Mouse (Mus musculus): ENCODE data around the gene Sipa1l3. TPM values are rescaled to one million over a fixed set of nuclear protein-coding genes. Genes with fewer than 3 reads are reported as not detected.

Gene Sipa1l3
- total RNA-seq, 2 experiments from 2014 or later = 9.6 to 11.1 TPM

DNA sequence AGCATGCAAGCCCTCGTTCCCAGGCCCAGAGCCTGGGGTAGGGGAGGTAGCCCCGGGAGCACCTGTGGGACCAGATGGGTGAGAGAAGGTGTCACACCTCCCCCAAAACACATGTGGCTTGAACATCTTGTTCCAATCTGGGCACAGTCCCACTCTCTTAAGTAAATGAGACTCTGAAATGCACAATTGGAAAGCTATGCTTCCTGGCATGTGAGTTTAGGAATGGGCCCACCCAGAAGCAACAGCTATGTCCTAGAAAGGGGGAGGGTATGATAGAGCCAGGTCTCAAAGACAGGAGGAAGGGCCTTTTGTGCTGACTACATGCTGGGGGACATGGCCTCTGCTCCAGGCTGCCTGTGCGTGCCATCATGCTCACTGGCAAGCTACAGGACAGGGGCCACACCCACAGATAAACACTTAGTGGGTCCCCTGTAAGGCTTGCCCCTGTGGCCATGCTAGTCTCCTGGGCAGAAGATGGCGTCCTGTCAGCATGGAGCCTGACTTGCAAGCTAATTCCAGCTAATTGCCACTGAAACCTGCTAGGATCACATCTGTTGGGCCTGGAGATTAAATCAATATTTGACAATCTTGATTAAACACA lies 107.1 kb downstream of the Sipa1l3 start:
- DNase-seq = no peak

DNA sequence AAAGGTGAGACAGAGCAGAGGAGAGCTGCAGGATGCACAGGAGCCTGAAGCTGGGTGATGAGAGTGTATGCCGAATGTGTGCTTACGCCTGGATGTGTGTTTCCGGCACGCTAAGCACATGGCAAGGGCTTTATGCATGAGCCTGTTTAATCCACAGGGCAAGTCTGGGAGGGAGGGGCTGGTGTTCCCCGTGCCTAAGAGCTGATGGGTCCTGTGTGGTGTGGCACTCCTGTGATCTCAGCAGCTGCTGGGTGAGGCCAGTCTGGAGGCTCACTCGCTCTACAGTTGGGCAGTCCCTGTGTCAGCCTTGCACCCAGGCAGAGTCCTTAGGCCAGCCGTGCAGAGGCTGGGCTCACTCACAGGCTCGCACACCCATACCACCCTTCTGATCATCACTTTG lies 108.0 kb downstream of the Sipa1l3 start:
- no peak for DNase-seq

DNA sequence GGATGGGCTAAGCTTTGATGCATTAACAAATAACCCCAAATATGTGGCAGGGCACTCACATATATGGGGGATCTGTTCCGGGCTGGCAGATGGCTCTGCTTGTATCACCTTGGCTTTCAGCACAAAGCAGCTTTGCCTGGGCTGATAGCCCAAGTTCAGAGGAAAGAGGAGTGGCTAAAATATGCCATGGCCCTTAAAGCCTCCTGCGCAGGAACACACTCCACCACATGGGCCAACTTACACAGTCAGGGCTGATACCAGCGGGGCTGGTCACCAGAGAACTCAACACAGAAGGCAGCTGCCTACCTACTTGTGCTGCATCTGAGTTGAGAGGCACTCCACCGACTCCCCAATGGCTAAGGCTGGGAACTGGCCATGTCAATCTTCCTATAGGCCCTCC lies 111.6 kb downstream of the Sipa1l3 start:
- no peak for DNase-seq

DNA sequence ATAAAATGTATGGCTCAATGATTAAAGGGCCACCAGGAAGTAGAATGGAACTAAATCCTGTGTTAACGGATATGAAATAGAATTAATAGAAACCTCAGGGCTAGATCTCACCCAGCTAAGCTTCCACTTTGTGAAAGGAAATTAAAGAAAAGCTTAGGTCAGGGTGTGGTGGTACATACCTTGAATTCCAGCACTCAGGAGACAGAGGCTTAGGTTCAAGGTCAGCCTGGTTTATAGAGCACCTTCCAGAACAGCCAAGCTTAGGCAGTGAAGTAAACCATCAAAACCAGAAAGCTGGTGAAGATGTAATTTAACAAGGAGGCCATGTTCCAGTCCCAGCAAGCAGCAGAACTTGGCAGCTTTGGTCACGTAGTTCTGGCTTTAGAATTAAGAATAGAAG lies 114.3 kb downstream of the Sipa1l3 start:
- no peak for DNase-seq

DNA sequence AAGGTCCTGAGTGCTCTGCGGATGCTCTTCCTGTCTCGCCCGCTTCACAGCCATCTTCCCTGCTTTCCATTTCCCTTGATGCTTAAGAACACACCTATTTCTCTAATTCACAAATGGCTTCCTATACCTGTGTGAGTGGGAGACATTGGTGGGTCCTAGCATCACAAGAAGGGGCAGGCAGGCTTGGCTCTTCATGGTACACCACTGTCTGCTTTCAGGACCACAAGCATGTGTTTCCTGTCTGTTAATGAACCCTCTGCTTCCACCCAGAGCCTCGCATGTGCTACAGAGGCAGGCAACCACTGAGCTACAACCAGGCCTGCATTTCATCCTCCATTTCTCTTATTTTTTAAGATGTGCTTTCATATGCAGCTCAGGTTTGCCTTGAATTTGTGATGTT lies 116.4 kb downstream of the Sipa1l3 start:
- DNase-seq = no peak

DNA sequence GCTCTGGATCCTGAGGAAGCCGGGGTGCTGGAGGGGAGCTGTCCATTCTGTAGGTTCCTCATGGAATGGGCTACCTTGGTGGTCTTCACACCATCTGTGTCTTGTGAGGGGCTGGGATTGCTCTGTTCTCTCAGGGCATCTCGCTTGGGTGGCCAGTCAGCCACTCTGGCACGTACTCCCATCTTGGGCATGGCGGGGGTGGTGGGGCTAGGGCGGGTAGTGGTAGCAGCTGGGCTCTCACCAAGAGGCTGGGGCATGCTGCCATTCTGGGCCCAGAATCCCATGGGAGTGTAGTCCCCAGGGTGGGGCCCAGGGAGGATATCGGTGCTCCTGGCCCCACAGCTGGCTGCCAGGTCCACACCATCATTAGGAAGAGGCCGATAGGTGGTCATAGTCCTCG lies 118.0 kb downstream of the Sipa1l3 start:
- DNase-seq = no peak

DNA sequence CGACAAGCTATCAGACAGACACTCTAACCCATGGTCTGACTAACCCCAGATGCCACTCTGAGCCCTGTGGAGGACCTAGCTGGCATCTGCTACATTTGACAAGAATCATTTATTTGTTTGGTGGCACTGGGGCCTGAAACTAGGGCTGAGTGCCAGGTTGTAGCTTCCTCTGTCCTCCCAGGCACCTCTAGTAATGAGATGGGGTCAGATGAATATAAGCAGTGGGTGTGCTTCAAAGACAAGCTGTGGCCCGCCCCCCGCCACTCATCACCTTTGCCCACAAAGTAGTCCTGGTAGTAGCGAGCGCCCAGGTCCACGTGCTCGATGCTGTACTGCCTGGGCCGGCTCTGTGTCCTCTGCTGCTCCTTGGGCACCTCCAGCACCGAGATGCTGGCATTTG lies 119.4 kb downstream of the Sipa1l3 start:
- DNase-seq = no peak

DNA sequence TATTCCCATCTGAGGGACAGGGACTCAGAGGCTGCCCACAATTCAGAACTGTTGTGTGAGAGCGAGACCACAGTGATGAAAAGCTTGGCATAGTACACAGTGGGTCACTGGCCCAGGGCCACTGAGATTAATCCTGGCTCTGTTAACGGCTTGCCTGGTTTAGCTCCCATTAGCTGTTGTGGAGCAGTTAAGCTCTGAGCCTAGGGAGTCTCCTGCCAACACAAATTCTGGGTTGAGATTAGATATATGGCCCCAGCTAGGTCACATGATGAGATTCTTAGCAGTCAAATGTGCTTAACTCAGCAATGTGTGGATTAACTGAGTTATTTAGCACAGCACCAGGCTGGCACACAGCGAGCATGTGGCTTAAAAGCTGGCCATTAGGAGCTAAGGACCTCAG lies 121.0 kb downstream of the Sipa1l3 start:
- peak in 1 of 2 experiments; percentile 31 for DNase-seq

DNA sequence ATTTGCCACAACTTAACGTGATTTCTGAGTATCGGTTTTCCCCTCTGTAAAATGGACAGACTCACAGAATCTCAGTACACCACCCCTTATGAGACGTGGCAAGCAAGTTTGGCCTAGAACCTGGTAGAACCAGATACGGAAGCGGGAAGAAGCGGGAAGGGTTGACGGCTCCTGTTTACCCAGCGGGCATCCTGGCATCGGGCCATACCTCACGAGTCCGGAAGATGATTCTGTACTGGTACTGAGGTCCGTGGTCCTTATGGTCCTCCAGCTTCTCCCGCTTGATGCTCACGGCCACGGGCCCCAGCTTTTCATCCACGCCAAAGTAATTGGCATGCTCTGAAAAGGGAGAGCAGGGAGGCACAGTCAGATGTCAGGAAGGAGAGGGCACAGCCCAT lies 121.5 kb downstream of the Sipa1l3 start:
- DNase-seq = no peak

DNA sequence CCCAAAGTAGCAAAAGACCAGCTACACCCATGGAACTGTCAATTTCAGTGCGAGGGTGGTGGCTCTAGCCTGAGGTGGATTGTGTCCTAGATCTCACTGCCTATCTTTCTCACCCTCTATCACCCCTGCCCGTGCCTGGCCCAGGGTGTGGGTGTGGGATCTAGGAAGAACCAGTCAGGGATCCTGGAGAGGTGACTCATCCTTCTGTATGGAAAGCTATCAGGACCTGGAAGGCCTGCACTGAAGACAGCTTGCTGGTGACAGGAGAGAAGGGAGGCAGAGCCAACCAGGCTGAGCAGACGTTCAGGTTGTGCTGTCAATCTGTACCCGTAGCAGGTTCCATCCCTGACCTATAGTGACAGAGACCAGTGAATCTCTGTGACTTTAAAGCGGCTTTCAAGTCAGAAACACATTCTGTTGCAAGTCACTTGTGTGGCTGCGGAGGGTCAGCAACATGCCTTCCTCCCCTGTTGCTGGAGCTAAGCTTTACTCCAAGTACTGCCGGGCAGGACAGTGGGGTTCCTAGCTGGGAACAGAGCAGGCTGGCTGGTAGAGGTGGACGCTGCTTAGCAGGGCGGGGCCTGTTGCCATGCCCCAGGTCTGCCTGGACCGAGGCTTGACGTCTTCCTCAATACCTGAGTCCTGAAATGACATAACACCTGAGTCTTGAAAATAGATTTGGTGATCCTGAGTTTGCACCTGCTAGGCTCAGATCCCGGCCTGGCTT lies 122.1 kb downstream of the Sipa1l3 start:
- DNase-seq = no peak

DNA sequence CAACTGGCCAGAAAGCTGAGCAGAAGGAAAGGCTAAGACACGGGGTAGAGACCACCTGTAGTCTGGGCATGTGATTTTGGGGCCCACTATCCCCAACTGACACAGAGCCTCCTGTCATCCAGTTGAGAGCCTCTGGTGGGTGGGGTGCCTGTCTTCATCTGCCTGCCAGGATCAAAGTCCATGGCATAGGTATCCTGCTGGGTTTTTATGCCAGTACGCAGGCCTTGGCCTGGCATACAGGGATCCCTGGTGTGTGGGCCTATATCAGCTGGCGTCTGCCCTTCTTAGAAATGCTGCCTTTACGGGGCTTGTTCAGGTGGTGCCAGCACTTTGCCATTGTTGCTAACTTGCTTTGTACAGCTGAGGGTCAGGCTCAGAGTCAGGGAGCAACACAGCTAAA lies 123.3 kb downstream of the Sipa1l3 start:
- DNase-seq = no peak

DNA sequence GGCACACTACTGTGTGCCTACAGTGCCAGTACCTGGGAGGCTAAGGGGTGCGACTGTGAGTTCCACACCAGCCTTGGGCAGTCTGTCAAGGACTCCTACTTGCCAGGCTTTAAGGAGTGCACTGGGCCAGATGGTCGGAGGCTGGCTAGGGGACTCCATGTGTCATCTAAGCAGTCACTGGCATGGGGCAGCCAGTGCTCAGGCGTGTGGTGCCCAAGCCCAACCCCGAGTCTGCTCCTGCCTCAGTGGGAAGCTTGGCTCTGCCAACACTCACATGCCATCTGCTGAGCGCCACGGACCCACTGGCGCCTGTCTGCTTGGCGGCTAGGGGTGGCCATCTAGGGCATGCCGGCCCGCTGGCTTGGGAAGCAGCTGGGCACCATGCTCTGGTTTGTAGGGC lies 125.1 kb downstream of the Sipa1l3 start:
- no peak for DNase-seq

DNA sequence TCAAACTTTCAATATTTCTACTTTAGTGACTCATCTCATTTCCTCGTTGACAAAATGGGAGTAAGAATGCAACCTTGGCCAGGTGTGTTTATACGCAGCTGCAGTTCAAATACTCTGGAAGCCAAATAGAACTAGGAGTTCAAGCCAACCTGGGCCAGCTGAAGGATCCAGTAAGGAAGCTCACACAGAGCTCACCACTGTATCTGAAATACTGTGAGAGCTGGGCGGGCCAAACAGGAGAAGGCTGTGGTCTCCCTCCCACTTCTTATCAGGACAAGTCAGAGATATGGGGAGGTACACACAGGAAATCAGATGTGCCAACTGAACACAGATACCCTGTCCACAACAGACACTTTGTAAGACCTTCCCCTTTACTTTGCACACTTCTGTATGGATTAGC lies 125.6 kb downstream of the Sipa1l3 start:
- DNase-seq = no peak

DNA sequence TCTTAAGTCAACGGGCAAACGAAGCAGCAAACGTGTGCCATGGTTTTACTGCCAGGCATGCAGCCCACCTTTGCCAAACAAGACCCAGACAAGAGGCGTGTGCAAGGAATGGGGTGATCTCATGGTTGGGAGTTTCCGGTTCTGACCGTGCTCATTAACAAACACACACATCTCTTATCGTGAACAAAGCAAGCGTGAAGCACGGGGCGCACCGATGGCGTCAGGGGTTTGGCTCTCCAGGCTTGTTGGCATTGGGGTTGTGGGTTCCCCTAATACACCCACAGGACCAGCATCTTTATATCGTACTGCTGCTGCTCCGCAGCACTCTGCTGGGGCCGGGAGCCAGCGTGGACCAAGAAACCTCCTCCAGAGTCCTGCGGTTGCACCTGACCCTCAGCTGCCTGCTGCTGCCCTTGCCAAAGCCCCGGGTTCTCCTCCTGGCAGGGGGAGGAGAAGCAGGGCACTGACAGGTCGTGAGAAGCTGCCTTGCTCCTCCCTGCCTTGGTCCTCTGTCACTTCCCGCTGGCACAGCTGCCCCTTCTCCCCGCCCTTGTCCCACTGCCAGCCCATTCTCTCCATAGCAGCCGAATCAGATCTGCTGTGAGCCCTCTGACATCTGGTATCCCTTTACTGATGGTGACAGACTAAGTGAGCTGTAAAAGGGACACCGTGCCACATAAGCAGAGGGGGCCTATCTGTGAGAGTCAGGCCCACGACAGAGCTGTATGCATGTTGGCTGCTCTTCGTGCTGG lies 126.5 kb downstream of the Sipa1l3 start:
- DNase-seq = peak; percentile 25 to 32

DNA sequence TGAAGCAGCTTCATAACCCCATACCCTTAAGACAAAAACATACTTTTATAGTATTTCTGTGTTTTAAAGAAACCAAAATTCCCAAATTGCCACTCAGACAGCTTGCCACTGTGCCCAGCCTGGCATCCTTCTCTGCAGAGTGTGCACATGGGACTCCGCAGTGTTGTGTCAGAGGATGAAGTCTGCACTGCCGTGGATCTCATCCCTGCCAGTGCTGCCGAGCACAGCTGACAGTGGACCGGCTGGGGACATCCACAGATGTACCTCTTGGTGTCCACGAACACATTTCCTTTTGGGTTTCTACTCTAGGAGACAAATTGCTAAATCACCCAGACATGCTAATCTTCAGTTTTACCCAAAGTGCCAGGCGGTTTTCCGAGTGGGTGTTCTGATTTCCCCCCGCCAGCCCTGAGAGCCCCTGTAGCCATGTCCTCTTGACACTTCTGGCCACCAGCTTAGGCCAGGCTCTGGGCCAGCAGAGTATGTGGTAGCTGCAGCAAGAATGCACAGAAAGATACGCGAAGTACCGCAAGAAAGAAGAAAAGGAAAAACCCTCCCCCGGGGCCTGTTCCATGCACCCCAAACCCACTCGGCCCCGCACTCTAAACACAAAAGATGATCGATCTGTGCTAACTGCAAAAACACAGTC lies 127.2 kb downstream of the Sipa1l3 start:
- DNase-seq = no peak

DNA sequence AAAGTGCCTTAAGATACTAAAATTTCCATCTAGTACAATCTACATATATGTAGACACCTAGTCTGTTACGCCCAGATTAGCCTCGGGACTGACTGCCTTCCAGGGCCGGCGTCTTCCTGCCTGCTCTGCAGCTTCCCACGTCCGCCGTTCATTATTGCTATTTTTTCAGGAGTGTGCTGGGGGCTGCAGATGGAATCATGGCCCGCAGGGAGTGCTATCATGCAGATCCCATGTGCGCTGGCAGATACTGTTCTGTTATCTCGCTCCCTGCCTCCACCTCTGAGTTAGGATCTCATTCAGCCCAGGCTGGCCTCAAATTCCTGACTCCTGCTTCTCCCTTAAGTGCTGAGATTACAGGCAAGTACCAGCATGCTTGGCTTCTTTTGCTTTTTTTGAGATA lies 128.2 kb downstream of the Sipa1l3 start:
- DNase-seq = no peak

DNA sequence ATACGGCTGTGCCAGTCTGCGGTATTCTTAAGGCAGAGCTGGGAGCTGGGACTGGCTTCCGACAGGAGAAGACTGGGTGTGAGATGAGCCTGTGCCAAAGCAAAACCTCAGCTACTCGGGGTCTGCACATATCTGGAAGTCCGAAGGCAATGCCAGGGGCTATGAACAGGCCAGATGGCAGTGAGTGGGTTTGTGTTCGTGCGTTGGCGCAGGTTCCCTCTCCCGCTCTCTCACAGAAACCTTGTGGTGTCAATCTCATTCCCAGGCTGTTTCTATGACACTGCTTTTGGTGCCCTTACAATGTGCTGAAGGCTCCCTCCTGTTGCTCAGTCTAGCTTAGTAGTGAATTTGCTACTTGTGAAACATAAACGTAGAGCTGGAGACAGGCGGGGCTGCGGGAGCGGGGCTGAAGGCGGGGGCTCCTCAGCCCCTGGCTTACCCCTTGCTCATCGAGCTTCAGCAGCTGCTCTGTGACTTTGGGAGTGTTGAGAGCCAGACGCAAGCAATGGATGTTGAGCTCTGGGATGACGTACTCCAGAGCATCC lies 130.8 kb downstream of the Sipa1l3 start:
- no peak for DNase-seq

DNA sequence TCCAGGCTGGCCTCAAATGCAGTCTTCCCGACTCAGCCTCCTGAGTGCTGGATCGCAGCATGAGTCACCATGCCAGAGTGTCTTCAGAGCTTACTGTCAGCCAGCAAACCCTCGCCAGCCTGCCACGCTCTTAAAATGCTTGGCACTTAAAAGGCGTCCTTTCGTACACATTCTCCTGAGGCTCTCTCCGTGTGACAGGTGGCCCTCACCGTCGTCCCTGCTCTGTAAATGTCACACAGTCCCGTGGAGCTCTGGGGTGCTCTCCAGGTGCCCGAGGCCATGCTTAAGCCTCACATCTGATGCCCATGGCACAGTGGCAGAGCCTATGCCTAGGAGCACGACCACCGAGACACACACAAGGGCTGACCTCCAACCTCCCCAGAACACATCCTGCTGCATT lies 132.1 kb downstream of the Sipa1l3 start:
- no peak for DNase-seq

DNA sequence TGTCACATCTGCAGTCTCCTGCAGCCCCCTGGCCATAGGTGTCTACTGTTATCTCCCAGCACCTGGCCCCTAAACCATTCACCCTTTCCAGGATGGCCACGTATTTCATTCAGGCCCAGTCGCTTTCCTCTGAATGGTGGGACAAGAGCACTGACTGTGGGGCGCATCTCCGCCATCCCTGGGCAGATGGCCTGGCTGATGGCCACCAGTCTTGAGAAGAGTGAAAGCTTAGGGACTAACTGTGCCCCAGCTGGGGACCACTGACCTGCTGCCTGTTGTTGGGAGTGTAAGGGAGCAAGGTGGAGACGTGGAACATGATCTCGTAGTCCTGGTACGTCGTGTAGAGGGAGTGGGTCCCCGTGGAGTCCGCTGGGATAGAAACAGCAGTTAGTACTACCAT lies 132.7 kb downstream of the Sipa1l3 start:
- DNase-seq = no peak

DNA sequence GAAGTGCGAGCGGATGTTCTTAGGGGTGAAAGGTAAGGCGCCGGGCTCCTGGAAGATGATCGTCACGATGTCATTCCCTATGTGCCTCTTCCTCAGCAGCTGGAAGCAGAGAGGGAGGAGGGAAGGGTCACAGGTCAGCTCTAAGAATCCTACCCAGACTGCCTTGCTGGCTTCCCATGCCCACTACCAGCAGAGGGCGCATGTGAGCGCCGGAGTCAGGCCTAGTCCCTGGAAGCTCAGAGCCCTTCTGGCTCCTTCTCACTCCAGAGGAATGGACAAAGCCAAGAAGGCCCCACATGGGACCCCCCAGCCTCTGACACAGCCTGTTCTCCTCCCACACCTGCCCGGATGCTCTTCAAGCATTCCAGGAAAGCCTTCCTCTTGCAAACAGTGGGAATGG lies 135.2 kb downstream of the Sipa1l3 start:
- DNase-seq = peak; percentile 74 to 92

DNA sequence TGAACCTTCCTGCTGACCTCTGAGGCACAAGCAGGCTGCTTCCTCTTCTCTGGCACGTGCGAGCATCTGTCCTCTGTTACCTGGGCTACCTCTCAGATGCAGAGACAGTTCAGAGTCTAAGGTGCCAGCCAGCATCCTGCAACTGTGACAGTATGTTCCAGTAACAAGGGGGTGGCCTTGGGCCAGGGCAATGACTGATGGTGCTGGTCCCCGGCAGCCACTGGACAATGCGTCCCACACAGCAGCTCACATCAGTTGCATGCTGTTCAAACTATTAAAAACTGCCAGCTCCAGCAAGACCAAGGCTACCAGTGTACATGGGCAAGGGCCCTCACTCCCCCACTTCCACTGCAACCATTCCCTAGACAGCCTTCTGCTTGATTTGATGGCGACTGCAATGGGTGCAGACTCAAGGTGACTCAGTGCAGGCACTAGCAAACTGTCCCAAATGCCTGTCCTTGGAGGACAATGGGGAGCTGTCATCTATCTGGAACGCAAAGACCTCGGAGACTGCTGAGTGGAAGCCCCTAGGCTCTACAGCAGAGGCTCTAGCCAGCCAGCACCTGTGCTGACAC lies 136.9 kb downstream of the Sipa1l3 start:
- DNase-seq = no peak

DNA sequence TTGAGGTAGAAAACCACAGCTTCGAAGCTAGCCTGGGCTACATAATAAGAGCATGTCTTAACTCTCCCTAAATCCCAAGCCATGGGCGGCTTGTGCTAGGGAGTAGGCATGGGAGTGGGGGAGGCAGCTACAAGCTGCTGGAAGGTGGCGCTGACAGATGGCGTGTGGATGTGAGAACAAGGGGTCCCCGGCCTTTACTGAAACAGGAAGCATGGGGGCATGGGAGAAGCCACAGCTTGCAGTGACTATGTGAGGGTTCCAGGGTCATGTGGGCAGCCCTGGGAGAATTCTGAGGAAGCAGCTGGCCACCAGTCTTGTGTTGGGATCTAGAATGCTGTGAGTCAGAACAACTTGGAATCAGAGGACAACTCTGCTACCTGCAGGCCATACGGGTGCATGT lies 144.4 kb downstream of the Sipa1l3 start:
- no peak for DNase-seq

All from heart, adult 18-20 months (tissue).